Mouse (Mus musculus) liver, embryonic 13.5 days (tissue): Measurements from ENCODE around the gene Krt12. TPM values are rescaled to one million over a fixed set of nuclear protein-coding genes. Genes with fewer than 3 reads are reported as not detected.

Source experiments
- ATAC-seq: fragments of 200-750 bp; cut with Nextera tagmentation; 2 replicates; pipeline ENCODE4 v1.8.0; 2017; ENCODE audit warnings: low read depth, mild to moderate bottlenecking, moderate number of reproducible peaks, moderate library complexity
- DNase-seq: peaks from one replicate; pipeline ENCODE4 v3.0.0; 2022
- H3K27ac ChIP-seq: fragments of 300-500 bp; sonication (generic); 2 replicates; pipeline ENCODE4 v1.5.1; 2015; ENCODE audit warnings: moderate library complexity, mild to moderate bottlenecking, inconsistent platforms
- H3K27me3 ChIP-seq: fragments of 300-500 bp; sonication (generic); 2 replicates; pipeline ENCODE4 v1.6.1; 2015; ENCODE audit warnings: mild to moderate bottlenecking, inconsistent platforms
- H3K36me3 ChIP-seq: fragments of 300-500 bp; sonication (generic); 2 replicates; pipeline ENCODE4 v1.6.1; 2015; ENCODE audit warnings: mild to moderate bottlenecking, inconsistent platforms
- H3K4me1 ChIP-seq: fragments of 300-500 bp; sonication (generic); replicated peaks from 2 replicates; pipeline ENCODE4 v1.6.1; 2015; ENCODE audit warnings: inconsistent platforms
- H3K4me2 ChIP-seq: fragments of 300-500 bp; sonication (generic); 2 replicates; pipeline ENCODE4 v1.6.1; 2015; ENCODE audit warnings: inconsistent platforms, mild to moderate bottlenecking, moderate library complexity
- H3K4me3 ChIP-seq: fragments of 300-500 bp; sonication (generic); replicated peaks from 2 replicates; pipeline ENCODE4 v1.5.1; 2015; ENCODE audit warnings: mild to moderate bottlenecking, inconsistent platforms
- H3K9ac ChIP-seq: fragments of 300-500 bp; sonication (generic); 2 replicates; pipeline ENCODE4 v1.6.1; 2015; ENCODE audit warnings: mild to moderate bottlenecking, inconsistent platforms
- H3K9me3 ChIP-seq: fragments of 300-500 bp; sonication (generic); replicated peaks from 2 replicates; pipeline ENCODE4 v1.6.1; 2016; ENCODE audit warnings: inconsistent platforms
- WGBS: fragments of 180-500 bp; shearing (Covaris S2); methylation state at CpG from one replicate; pipeline ENCODE4 v1.1.7; 2015; ENCODE audit not compliant: insufficient replicate concordance; 5-methylcytosine and 5-hydroxymethylcytosine counted together
- polyA plus RNA-seq: library from polyadenylated mRNA; unstranded; fragments of >200 nt; fragmentation: Nextera tagmentation; extraction: Ambion mirVana; gene quantifications from 2 replicates; pipeline ENCODE4 v1.2.1, GENCODE M21; 2015

Krt12 gene
- polyA plus RNA-seq, 1 experiment from 2014 or later = not detected

GRCm38 (mm10) chr11:99439465-99439864, 17.4 kb upstream of the Krt12 start:
- no peak overlapping the region for H3K4me3 ChIP-seq
- no peak for DNase-seq
- no peak for ATAC-seq
- no peaks in the 10 kb centered on the region for H3K27me3 ChIP-seq
- H3K4me2 ChIP-seq = no peak overlapping the region
- no peaks in the 10 kb centered on the region for H3K36me3 ChIP-seq
- no peak overlapping the region for H3K9ac ChIP-seq
- WGBS = 67% methylated on average over 10 of the region's 10 CpGs
- no peak overlapping the region for H3K27ac ChIP-seq
- no peaks in the 10 kb centered on the region for H3K9me3 ChIP-seq
- H3K4me1 ChIP-seq = 0 out of 2 replicates have a peak, but pooled peaks cover 4% of the 10 kb centered on the region

GRCm38 (mm10) chr11:99437972-99438371, 15.9 kb upstream of the Krt12 start, which contains the start of gene Krt20:
Gene Krt20, minus strand, starts transcription at chr11:99438150.
- no peak for DNase-seq
- Histone ChIP-seq H3K9ac (peak within 1 kb of the TSS; percentile 13; the same call in 1 of the 2 replicates), H3K4me1 (0 out of 2 replicates have a peak, but pooled peaks cover 4% of the 10 kb centered on the region), H3K27me3 (no peaks in the 10 kb centered on the region), H3K36me3 (no peaks in the 10 kb centered on the region), H3K4me3 (peak within 1 kb of the TSS; percentile 40), H3K27ac (no peak within 1 kb of the TSS; the same call in 1 of the 2 replicates), H3K4me2 (peak within 1 kb of the TSS; percentile 35), H3K9me3 (no peaks in the 10 kb centered on the region)
- WGBS = 32% methylated on average over 10 of the region's 10 CpGs
- ATAC-seq = peak; percentile 41; the same call in 1 of the 2 replicates

GRCm38 (mm10) chr11:99436625-99437024, 14.6 kb upstream of the Krt12 start:
- Histone ChIP-seq H3K4me3 (peak overlapping the region; percentile 32), H3K4me2 (peak overlapping the region; percentile 35)
- no peak for ATAC-seq

GRCm38 (mm10) chr11:99430670-99431069, 8.6 kb upstream of the Krt12 start:
- Histone ChIP-seq H3K9ac (no peak overlapping the region), H3K4me3 (no peak overlapping the region), H3K27ac (no peak overlapping the region), H3K27me3 (no peaks in the 10 kb centered on the region), H3K4me2 (no peak overlapping the region), H3K4me1 (no peaks in the 10 kb centered on the region), H3K9me3 (no peaks in the 10 kb centered on the region), H3K36me3 (no peaks in the 10 kb centered on the region)
- WGBS = 49% methylated on average over 12 of the region's 12 CpGs
- DNase-seq (no peak), ATAC-seq (no peak)

More at GRCm38 (mm10) chr11:99436625-99437024, 14.6 kb upstream of the Krt12 start:
- WGBS = 45% methylated on average over 4 of the region's 4 CpGs
- Histone ChIP-seq H3K36me3 (no peaks in the 10 kb centered on the region), H3K27ac (no peak overlapping the region), H3K9me3 (no peaks in the 10 kb centered on the region), H3K27me3 (no peaks in the 10 kb centered on the region), H3K4me1 (0 out of 2 replicates have a peak, but pooled peaks cover 4% of the 10 kb centered on the region), H3K9ac (0 out of 2 replicates have a peak overlapping the region, but pooled peaks have one; percentile 13)
- no peak for DNase-seq

- Histone ChIP-seq H3K36me3 (no peaks in the 10 kb centered on the region), H3K9me3 (no peaks in the 10 kb centered on the region), H3K4me3 (no peak overlapping the region), H3K27ac (no peak overlapping the region), H3K27me3 (no peaks in the 10 kb centered on the region), H3K9ac (no peak overlapping the region), H3K4me1 (no peaks in the 10 kb centered on the region), H3K4me2 (no peak overlapping the region)
- ATAC-seq = no peak
- no peak for DNase-seq
- WGBS = 26% methylated on average over 10 of the region's 10 CpGs
Measured at GRCm38 (mm10) chr11:99420586-99420985, 1.5 kb downstream of the Krt12 start.

GRCm38 (mm10) chr11:99417819-99418218, 4.2 kb downstream of the Krt12 start:
- ATAC-seq = no peak
- WGBS = 66% methylated on average over 16 of the region's 16 CpGs
- no peaks in the 10 kb centered on the region for H3K9me3 ChIP-seq
- no peak for DNase-seq
- H3K27ac ChIP-seq = no peak overlapping the region
- no peak overlapping the region for H3K4me3 ChIP-seq
- no peaks in the 10 kb centered on the region for H3K4me1 ChIP-seq
- no peaks in the 10 kb centered on the region for H3K27me3 ChIP-seq
- no peaks in the 10 kb centered on the region for H3K36me3 ChIP-seq
- H3K9ac ChIP-seq = no peak overlapping the region
- no peak overlapping the region for H3K4me2 ChIP-seq

GRCm38 (mm10) chr11:99416902-99417301, 5.2 kb downstream of the Krt12 start:
- WGBS = 67% methylated on average over 13 of the region's 13 CpGs
- no peak overlapping the region for H3K4me2 ChIP-seq
- H3K4me1 ChIP-seq = no peaks in the 10 kb centered on the region
- no peaks in the 10 kb centered on the region for H3K36me3 ChIP-seq
- no peak overlapping the region for H3K9ac ChIP-seq
- no peak for ATAC-seq
- no peak for DNase-seq
- H3K9me3 ChIP-seq = no peaks in the 10 kb centered on the region
- no peaks in the 10 kb centered on the region for H3K27me3 ChIP-seq
- no peak overlapping the region for H3K4me3 ChIP-seq
- H3K27ac ChIP-seq = no peak overlapping the region

GRCm38 (mm10) chr11:99414463-99415147, 7.5 kb downstream of the Krt12 start:
- H3K9ac ChIP-seq = no peak overlapping the region

GRCm38 (mm10) chr11:99413247-99413646, 8.8 kb downstream of the Krt12 start:
- H3K4me3 ChIP-seq = no peak overlapping the region
- no peak overlapping the region for H3K9ac ChIP-seq
- 18% methylated on average over 6 of the region's 6 CpGs for WGBS
- no peak overlapping the region for H3K27ac ChIP-seq
- H3K4me1 ChIP-seq = no peaks in the 10 kb centered on the region
- H3K9me3 ChIP-seq = no peaks in the 10 kb centered on the region
- no peak for ATAC-seq
- H3K36me3 ChIP-seq = no peaks in the 10 kb centered on the region
- DNase-seq = no peak
- H3K27me3 ChIP-seq = no peaks in the 10 kb centered on the region
- no peak overlapping the region for H3K4me2 ChIP-seq

More at GRCm38 (mm10) chr11:99414463-99415147, 7.5 kb downstream of the Krt12 start:
- Histone ChIP-seq H3K9me3 (no peaks in the 10 kb centered on the region), H3K4me3 (no peak overlapping the region), H3K36me3 (no peaks in the 10 kb centered on the region), H3K4me2 (no peak overlapping the region), H3K27ac (no peak overlapping the region), H3K27me3 (no peaks in the 10 kb centered on the region), H3K4me1 (no peaks in the 10 kb centered on the region)
- ATAC-seq (no peak), DNase-seq (no peak)
- WGBS = 71% methylated on average over 13 of the region's 13 CpGs

GRCm38 (mm10) chr11:99406186-99406585, 15.9 kb downstream of the Krt12 start:
- DNase-seq (no peak), ATAC-seq (no peak)
- no peak overlapping the region for H3K4me3 ChIP-seq
- WGBS = 53% methylated on average over 10 of the region's 10 CpGs
- H3K27ac ChIP-seq = no peak overlapping the region
- no peaks in the 10 kb centered on the region for H3K4me1 ChIP-seq
- no peaks in the 10 kb centered on the region for H3K27me3 ChIP-seq
- no peaks in the 10 kb centered on the region for H3K9me3 ChIP-seq
- no peaks in the 10 kb centered on the region for H3K36me3 ChIP-seq
- H3K4me2 ChIP-seq = no peak overlapping the region
- H3K9ac ChIP-seq = no peak overlapping the region

- H3K36me3 ChIP-seq = no peaks in the 10 kb centered on the region
- H3K9ac ChIP-seq = no peak overlapping the region
- no peak overlapping the region for H3K4me2 ChIP-seq
- no peaks in the 10 kb centered on the region for H3K4me1 ChIP-seq
- ATAC-seq (no peak), DNase-seq (no peak)
- no peaks in the 10 kb centered on the region for H3K9me3 ChIP-seq
- no peak overlapping the region for H3K27ac ChIP-seq
- WGBS = 69% methylated on average over 13 of the region's 13 CpGs
- no peak overlapping the region for H3K4me3 ChIP-seq
- H3K27me3 ChIP-seq = no peaks in the 10 kb centered on the region
Measured at GRCm38 (mm10) chr11:99399956-99400549, 22.0 kb downstream of the Krt12 start.
